Mouse (Mus musculus) midbrain, postnatal 0 days (tissue): Measurements from ENCODE around the gene Cisd2. TPM values are rescaled to one million over a fixed set of nuclear protein-coding genes. Genes with fewer than 3 reads are reported as not detected.
A peak's percentile ranks its signal among the peaks of the same experiment; 100 is the strongest.

Experiments
- ATAC-seq: fragments of 200-750 bp; cut with Nextera tagmentation; 2 replicates; pipeline ENCODE4 v1.8.0; 2017; ENCODE audit warnings: moderate number of reproducible peaks, mild to moderate bottlenecking, moderate TSS enrichment, moderate library complexity; ENCODE audit not compliant: low FRiP score
- DNase-seq: peaks from one replicate; pipeline ENCODE4 v3.0.0-alpha.2; 2015; ENCODE audit warnings: low spot score
- H3K27ac ChIP-seq: fragments of 300-500 bp; sonication (generic); 2 replicates; pipeline ENCODE4 v1.5.1; 2014; ENCODE audit warnings: low read depth, mild to moderate bottlenecking, low read length, mixed read lengths
- H3K27me3 ChIP-seq: fragments of 300-500 bp; sonication (generic); 2 replicates; pipeline ENCODE4 v1.6.1; 2014; ENCODE audit warnings: low read length, control low read depth, mixed read lengths; ENCODE audit not compliant: insufficient read depth
- H3K36me3 ChIP-seq: fragments of 300-500 bp; sonication (generic); 2 replicates; pipeline ENCODE4 v1.6.1; 2014; ENCODE audit warnings: low read length, control low read depth, mixed read lengths; ENCODE audit not compliant: insufficient read depth
- H3K4me1 ChIP-seq: fragments of 300-500 bp; sonication (generic); 2 replicates; pipeline ENCODE4 v1.6.1; 2014; ENCODE audit warnings: mild to moderate bottlenecking, control low read depth, antibody characterized with exemption, low read length, mixed read lengths; ENCODE audit not compliant: insufficient read depth
- H3K4me2 ChIP-seq: fragments of 300-500 bp; sonication (generic); 2 replicates; pipeline ENCODE4 v1.6.1; 2014; ENCODE audit warnings: low read depth, mild to moderate bottlenecking, low read length, mixed read lengths; ENCODE audit not compliant: poor library complexity, severe bottlenecking
- H3K4me3 ChIP-seq: fragments of 300-500 bp; sonication (generic); 2 replicates; pipeline ENCODE4 v1.5.1; 2014; ENCODE audit warnings: low read depth, mild to moderate bottlenecking, low read length, moderate library complexity
- H3K9ac ChIP-seq: fragments of 300-500 bp; sonication (generic); replicated peaks from 2 replicates; pipeline ENCODE4 v1.6.1; 2014; ENCODE audit warnings: mild to moderate bottlenecking, low read length, moderate library complexity, mixed read lengths; ENCODE audit not compliant: poor library complexity, severe bottlenecking
- H3K9me3 ChIP-seq: fragments of 300-500 bp; sonication (generic); 2 replicates; pipeline ENCODE4 v1.6.1; 2016; ENCODE audit warnings: low read length, control low read depth
- CTCF ChIP-seq: IDR thresholded peaks from 2 replicates; pipeline ENCODE4 v1.5.1; 2016; ENCODE audit warnings: antibody characterized with exemption, mild to moderate bottlenecking
- WGBS: fragments of 180-500 bp; shearing (Covaris S2); extraction: QIAGEN DNeasy Blood & Tissue Kit; methylation state at CpG from one replicate; pipeline ENCODE4 v1.1.7; 2014; 5-methylcytosine and 5-hydroxymethylcytosine counted together
- polyA plus RNA-seq: library from polyadenylated mRNA; unstranded; fragments of >200 nt; fragmentation: Nextera tagmentation; extraction: Ambion mirVana; gene quantifications from 2 replicates; pipeline ENCODE4 v1.2.1, GENCODE M21; 2015
- total RNA-seq: library from RNA; depleted of rRNA; stranded (reverse); fragments of >200 nt; gene quantifications from 2 replicates; pipeline ENCODE4 v1.2.3, GENCODE M21; 2014

Gene Cisd2
- total and polyA plus RNA-seq, 2 experiments from 2014 or later = 26.8 to 43.7 TPM

GRCm38 (mm10) chr3:135420542-135421309, 3.0 kb downstream of the Cisd2 start:
- DNase-seq (no peak), ATAC-seq (no peak)
- H3K27ac ChIP-seq = no peak overlapping the region
- H3K27me3 ChIP-seq = no peaks in the 10 kb centered on the region
- no peak overlapping the region for H3K9ac ChIP-seq
- TF ChIP-seq CTCF = no peak
- peaks cover 3% of the 10 kb centered on the region; the same call in 1 of the 2 replicates for H3K36me3 ChIP-seq
- H3K4me3 ChIP-seq = no peak overlapping the region
- H3K4me2 ChIP-seq = no peak overlapping the region
- WGBS = 91% methylated on average over 9 of the region's 9 CpGs
- H3K4me1 ChIP-seq = peaks cover 2% of the 10 kb centered on the region; the same call in 1 of the 2 replicates
- H3K9me3 ChIP-seq = no peaks in the 10 kb centered on the region

GRCm38 (mm10) chr3:135417799-135418198, 5.9 kb downstream of the Cisd2 start:
- Histone ChIP-seq H3K4me1 (no peaks in the 10 kb centered on the region), H3K27me3 (no peaks in the 10 kb centered on the region), H3K36me3 (peaks cover 3% of the 10 kb centered on the region; the same call in 1 of the 2 replicates), H3K27ac (no peak overlapping the region), H3K9ac (no peak overlapping the region), H3K9me3 (no peaks in the 10 kb centered on the region), H3K4me2 (no peak overlapping the region), H3K4me3 (no peak overlapping the region)
- TF ChIP-seq CTCF = no peak
- DNase-seq (no peak), ATAC-seq (no peak)
- 84% methylated on average over 3 of the region's 3 CpGs for WGBS

GRCm38 (mm10) chr3:135417245-135417644, 6.5 kb downstream of the Cisd2 start:
- Histone ChIP-seq H3K36me3 (peaks cover 3% of the 10 kb centered on the region; the same call in 1 of the 2 replicates), H3K9ac (no peak overlapping the region), H3K4me1 (no peaks in the 10 kb centered on the region), H3K4me2 (no peak overlapping the region), H3K9me3 (no peaks in the 10 kb centered on the region), H3K27ac (no peak overlapping the region), H3K27me3 (no peaks in the 10 kb centered on the region), H3K4me3 (no peak overlapping the region)
- TF ChIP-seq CTCF = no peak
- ATAC-seq (no peak), DNase-seq (no peak)
- WGBS = 96% methylated on average over 3 of the region's 3 CpGs

GRCm38 (mm10) chr3:135411824-135412223, 11.9 kb downstream of the Cisd2 start:
- 42% methylated on average over 9 of the region's 9 CpGs for WGBS
- H3K27ac ChIP-seq = no peak overlapping the region
- H3K9me3 ChIP-seq = no peaks in the 10 kb centered on the region
- 0 out of 2 replicates have a peak, but pooled peaks cover 4% of the 10 kb centered on the region for H3K36me3 ChIP-seq
- DNase-seq = no peak
- H3K27me3 ChIP-seq = no peaks in the 10 kb centered on the region
- H3K9ac ChIP-seq = no peak overlapping the region
- no peak overlapping the region for H3K4me3 ChIP-seq
- H3K4me1 ChIP-seq = no peaks in the 10 kb centered on the region
- no peak for ATAC-seq
- H3K4me2 ChIP-seq = no peak overlapping the region
- no peak for TF ChIP-seq CTCF

- Histone ChIP-seq H3K4me3 (no peak overlapping the region), H3K27ac (no peak overlapping the region), H3K36me3 (peaks cover 9% of the 10 kb centered on the region; the same call in 1 of the 2 replicates), H3K9ac (no peak overlapping the region), H3K9me3 (no peaks in the 10 kb centered on the region), H3K4me1 (no peaks in the 10 kb centered on the region), H3K27me3 (no peaks in the 10 kb centered on the region), H3K4me2 (no peak overlapping the region)
- DNase-seq = no peak
- no peak for TF ChIP-seq CTCF
- WGBS = 95% methylated on average over 12 of the region's 12 CpGs
- no peak for ATAC-seq
Observed at GRCm38 (mm10) chr3:135411056-135411455, 12.7 kb downstream of the Cisd2 start.

- Histone ChIP-seq H3K4me3 (no peak overlapping the region), H3K27ac (no peak overlapping the region), H3K9ac (no peak overlapping the region), H3K27me3 (no peaks in the 10 kb centered on the region), H3K4me2 (no peak overlapping the region), H3K4me1 (no peaks in the 10 kb centered on the region), H3K36me3 (peaks cover 9% of the 10 kb centered on the region; the same call in 1 of the 2 replicates), H3K9me3 (no peaks in the 10 kb centered on the region)
- WGBS = 98% methylated on average over 5 of the region's 5 CpGs
- ATAC-seq (no peak), DNase-seq (no peak)
- peak; percentile 38 for TF ChIP-seq CTCF
Observed at GRCm38 (mm10) chr3:135409219-135409618, 14.5 kb downstream of the Cisd2 start.
